Mouse (Mus musculus) left cerebral cortex, postnatal 25 days (tissue): ENCODE data around the gene Rab37. TPM values are rescaled to one million over a fixed set of nuclear protein-coding genes. Genes with fewer than 3 reads are reported as not detected.
A peak's percentile ranks its signal among the peaks of the same experiment; 100 is the strongest.

ENCODE experiments used
- DNase-seq, 2 experiments: peaks; one replicate each; pipeline ENCODE4 v3.0.0; 2022; ENCODE audit warnings: low spot score in 2 of 2, mixed read lengths in 1 of 2
- intact Hi-C: fragments of 180-260 bp; cut with DNase I; formaldehyde crosslinking; loops from one replicate; pipeline ENCODE4 v1.15.1; 2025
- total RNA-seq, 2 experiments: library from RNA; stranded (reverse); gene quantifications; 2 replicates each; pipeline ENCODE4 v1.2.3; 2021

The Rab37 gene
- under 1 TPM; 0.76 to 0.99 TPM for total RNA-seq

DNA sequence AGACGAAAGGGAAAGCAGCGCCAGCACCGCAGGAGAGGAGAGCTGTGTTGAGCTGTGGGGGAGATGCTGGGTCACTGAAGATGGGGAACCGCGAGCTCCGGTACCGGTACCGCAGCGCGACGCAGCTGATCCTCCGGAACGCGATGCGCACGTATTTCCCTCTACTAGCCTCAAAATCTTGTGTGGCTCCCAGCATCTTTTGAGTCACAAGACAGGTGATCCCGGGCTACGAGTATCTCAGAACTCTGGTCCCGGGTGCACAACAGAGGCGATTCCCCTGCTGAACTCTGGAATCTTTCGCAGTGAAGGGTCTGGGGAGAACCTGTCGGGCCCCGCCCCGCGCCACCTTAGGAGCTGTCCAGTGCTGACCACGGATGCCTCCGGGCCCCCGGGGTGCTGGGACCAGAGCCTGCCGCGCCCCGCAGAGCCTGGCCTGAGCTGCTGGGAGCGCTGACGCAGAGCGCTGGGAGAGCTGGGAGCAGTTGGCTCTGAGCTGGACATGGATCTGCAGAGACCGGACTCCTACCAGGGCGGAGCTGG lies at the start of gene Rab37:
Rab37 (plus strand) TSS at position 70 of the 540 bp plus-strand sequence.
- intact Hi-C loops: no loop called here
- DNase-seq: no peak

- DNase-seq: no peak
- intact Hi-C loops: loop anchor here (10.0 kb wide), 1 partner anchor 173 kb away; no protein-coding TSS in a partner anchor
Measured at GRCm38 (mm10) chr11:115048259-115048658, 43.0 kb upstream of the Rab37 start, which contains the start of gene Cd300ld3. TSS of gene Cd300ld3 (minus strand) at chr11:115048409.

DNA sequence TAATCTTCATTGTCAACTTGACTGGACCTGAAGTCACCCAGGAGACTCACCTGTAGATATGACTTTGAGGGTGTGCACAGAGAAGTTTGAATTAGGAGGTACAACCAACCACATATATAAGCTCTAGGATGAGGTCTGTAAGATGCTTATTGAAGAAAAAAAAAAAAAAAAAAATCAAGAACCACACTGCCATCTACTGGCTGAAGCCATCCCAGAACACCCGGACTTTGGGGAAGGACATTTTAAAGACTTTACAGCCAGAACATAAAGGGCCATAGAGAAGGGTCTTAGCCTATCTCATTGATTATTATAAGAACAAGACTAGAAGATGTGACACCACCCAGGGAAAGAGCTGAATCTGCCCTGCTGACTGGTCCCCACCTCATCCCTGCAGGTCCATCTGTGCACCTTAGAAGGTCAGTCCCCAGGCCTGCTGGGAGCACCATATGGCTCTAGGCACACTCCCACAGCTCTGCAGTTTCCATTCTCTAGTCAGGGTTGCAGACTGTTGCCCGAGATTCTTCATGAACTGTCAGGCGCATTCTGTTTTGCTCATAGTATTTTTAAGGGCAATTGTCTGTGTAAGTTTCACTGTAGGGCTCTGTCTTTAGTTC lies 41.8 kb upstream of the Rab37 start:
- DNase-seq: peak in 1 of 2 experiments; percentile 39
- intact Hi-C loops: loop anchor here (10.0 kb wide), 1 partner anchor 175 kb away; no protein-coding TSS in a partner anchor

- DNase-seq: no peak
- intact Hi-C loops: loop anchor here (10.0 kb wide), 2 partner anchors 237 to 307 kb away; no protein-coding TSS in a partner anchor
Measured at GRCm38 (mm10) chr11:115052206-115052605, 39.0 kb upstream of the Rab37 start.

GRCm38 (mm10) chr11:115052991-115053390 lies 38.2 kb upstream of the Rab37 start:
- intact Hi-C loops: loop anchor here (10.0 kb wide), 2 partner anchors 238 to 308 kb away; no protein-coding TSS in a partner anchor
- no peak for DNase-seq

- no peak for DNase-seq
- intact Hi-C loops: loop anchor here (10.0 kb wide), 2 partner anchors 240 to 310 kb away; no protein-coding TSS in a partner anchor
Measured at GRCm38 (mm10) chr11:115054537-115054936, 36.7 kb upstream of the Rab37 start.

DNA sequence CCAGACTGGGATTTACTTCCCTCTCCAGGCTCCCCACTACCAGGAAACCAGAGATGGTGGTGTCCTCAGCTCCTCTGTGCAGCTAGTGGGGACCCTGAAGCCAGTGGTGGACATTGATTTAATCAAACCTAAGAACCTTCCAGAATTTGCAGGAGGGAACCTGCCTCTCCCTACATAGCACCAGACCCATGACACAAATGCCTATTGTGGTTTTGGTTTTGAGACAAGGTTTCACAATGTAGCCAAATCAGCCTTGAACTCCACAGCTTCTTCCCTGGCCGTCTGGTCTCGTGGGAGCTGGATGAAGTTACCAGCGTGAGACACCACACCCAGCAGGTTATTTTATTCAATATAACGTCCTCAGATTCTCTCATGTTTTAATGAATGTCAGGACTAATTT lies 32.5 kb upstream of the Rab37 start:
- DNase-seq: no peak
- intact Hi-C loops: loop anchor here (10.0 kb wide), 2 partner anchors 244 to 314 kb away; no protein-coding TSS in a partner anchor

- intact Hi-C loops: loop anchor here (10.0 kb wide), 2 partner anchors 245 to 315 kb away; no protein-coding TSS in a partner anchor
- DNase-seq: no peak
Measured at GRCm38 (mm10) chr11:115059797-115060196, 31.4 kb upstream of the Rab37 start.

DNA sequence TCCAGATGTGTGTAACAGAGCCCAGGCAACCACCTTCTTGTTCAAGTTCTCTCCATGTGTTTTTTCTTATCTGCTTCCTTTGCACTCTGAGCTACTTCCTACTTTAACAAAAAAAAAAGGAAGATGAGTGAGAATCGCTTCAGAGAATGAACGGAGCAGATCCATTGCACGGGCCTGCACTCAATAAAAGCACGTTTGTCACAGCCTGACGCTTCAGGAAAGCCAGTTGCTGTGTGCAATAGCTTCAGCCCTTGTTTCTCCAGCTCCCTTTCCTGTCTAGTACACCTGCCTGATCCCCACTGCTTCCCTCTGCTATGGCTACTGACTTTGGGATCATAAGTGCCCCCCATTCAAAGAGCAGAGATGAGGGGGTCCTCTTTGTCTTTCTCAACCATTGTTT lies 29.2 kb upstream of the Rab37 start, which contains the start of gene Cd300e:
Cd300e (minus strand) TSS at position 101 of the 400 bp plus-strand sequence.
- intact Hi-C loops: no loop called here
- DNase-seq: no peak

GRCm38 (mm10) chr11:115066768-115067167 lies 24.5 kb upstream of the Rab37 start:
- no peak for DNase-seq
- intact Hi-C loops: no loop called here

GRCm38 (mm10) chr11:115071015-115071551 lies 20.1 kb upstream of the Rab37 start:
- no peak for DNase-seq
- intact Hi-C loops: no loop called here

DNA sequence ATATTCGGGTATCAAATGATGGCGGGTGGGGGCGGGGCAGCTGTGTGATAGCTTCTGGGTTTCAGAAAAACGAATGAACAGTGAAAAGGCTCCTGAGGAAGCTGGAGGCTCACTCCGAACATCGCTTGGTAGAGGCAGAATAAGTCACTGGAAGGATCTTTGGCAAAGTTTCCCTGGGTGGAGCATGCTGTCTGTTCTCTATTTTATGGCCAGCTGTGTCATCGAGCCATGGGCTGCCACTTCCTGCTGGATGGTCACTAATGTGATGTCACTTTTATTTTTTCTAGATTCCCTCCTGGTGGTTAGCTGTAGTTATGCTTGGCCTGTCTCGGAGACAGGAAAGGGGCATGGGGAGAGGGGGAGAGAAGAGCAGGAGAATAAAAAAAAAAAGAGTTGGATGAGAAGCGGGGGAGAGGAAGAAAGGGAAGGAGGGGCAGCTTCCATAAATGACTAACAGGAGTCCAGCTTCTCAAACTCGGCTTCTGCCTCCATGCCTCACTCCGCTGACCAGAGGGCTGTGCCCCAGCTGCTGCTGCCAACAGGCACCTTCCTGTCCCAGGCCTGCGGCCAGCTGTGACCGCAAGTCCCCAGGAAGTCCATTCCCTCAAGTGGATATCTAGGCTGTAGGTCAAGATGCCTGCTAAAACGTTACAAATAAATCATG lies 19.5 kb upstream of the Rab37 start:
- intact Hi-C loops: no loop called here
- DNase-seq: peak in 1 of 2 experiments; percentile 8

DNA sequence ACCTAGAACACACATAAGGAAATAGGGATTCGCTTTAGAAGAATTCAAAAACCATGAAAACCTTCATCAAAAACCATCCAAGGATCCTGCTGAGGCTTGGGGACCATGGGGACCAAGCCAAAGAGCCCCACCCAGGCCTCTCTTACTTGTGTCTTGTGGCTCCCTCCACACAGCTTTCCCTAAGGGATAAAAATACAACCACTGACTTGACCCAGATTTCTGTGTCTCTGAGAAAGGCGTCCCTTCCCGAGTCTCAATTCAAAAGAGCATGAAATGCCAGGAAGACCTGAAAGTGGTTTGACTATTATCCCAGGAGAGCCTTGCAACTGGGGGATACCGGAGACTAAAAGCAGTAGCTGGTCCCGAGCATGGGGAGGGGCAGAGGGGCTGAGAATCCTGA lies 18.2 kb upstream of the Rab37 start:
- intact Hi-C loops: no loop called here
- DNase-seq: peak in 1 of 2 experiments; percentile 55

DNA sequence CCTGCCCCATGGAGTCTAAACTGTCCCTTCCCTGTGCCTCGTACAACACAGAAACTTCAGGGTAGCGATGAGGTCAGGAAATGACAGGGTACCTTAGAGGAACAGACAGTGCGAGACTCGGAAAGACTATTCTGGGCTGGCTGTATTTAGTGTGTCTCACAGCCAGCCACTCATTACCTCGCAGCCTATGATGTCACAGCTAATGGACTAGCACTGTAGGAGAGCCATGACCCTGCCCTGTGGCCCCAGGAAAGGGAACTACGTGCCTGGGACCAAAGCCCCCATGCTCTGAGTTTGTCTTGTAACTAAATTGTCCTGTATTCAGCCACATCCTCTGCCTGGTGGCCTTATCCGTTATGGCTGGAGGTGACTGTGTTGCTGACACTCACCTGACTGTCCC lies 15.8 kb upstream of the Rab37 start:
- no peak for DNase-seq
- intact Hi-C loops: no loop called here

GRCm38 (mm10) chr11:115075859-115076258 lies 15.4 kb upstream of the Rab37 start:
- intact Hi-C loops: no loop called here
- DNase-seq: no peak

GRCm38 (mm10) chr11:115077436-115077835 lies 13.8 kb upstream of the Rab37 start:
- intact Hi-C loops: no loop called here
- no peak for DNase-seq

- intact Hi-C loops: no loop called here
Measured at GRCm38 (mm10) chr11:115078680-115079079, 12.6 kb upstream of the Rab37 start.

GRCm38 (mm10) chr11:115080886-115081285 lies 10.3 kb upstream of the Rab37 start:
- intact Hi-C loops: loop anchor here (2.0 to 5.0 kb wide), 2 partner anchors 102 to 191 kb away; no protein-coding TSS in a partner anchor
- peak; percentile 64 to 68 for DNase-seq

More at GRCm38 (mm10) chr11:115078680-115079079, 12.6 kb upstream of the Rab37 start:
- DNase-seq: no peak

- intact Hi-C loops: loop anchor here (2.0 to 5.0 kb wide), 2 partner anchors 101 to 191 kb away; no protein-coding TSS in a partner anchor
- no peak for DNase-seq
Measured at GRCm38 (mm10) chr11:115081373-115081772, 9.9 kb upstream of the Rab37 start.

- intact Hi-C loops: loop anchor here (5.0 kb wide), 1 partner anchor 190 kb away; no protein-coding TSS in a partner anchor
- no peak for DNase-seq
Measured at GRCm38 (mm10) chr11:115082196-115082595, 9.0 kb upstream of the Rab37 start.
